Mouse (Mus musculus): ENCODE data around the gene Mrgpra2b. TPM values are rescaled to one million over a fixed set of nuclear protein-coding genes. Genes with fewer than 3 reads are reported as not detected.
"Not testable (repeated sequence)": the region's sequence is repeated elsewhere in the genome, so short reads cannot be mapped to it uniquely, and the experiment has no call there.

Gene Mrgpra2b
- polyA plus RNA-seq, 1 experiment from 2014 or later: not detected

DNA sequence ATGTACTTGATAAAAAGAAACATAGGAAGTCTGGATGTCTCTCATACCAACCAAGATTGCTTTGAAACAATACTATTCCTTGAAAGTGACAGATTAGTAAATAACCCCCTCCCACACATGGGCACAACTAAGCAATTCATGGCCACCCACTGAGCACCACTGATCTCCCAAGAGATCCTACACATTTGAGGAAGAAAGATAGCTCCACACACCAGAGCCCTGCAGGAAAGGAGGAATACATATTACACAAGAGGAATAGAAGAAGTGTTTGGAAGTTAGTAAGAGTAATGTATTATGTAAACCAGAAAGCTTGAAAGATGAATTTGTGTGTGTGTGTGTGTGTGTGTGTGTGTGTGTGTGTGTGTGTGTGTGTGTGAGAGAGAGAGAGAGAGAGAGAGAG lies 82.9 kb downstream of the Mrgpra2b start:
- not testable (repeated sequence) for H3K9ac ChIP-seq (ENCODE audit: low read length); H3K4me1 ChIP-seq (replicated peaks; ENCODE audit: control insufficient read depth, insufficient read depth, low read length); H3K27ac ChIP-seq (ENCODE audit: low read length); H3K4me3 ChIP-seq (ENCODE audit: low read length); H3K9me3 ChIP-seq (ENCODE audit: control insufficient read depth, low read length); ATAC-seq (ENCODE audit: low read depth); H3K4me2 ChIP-seq (ENCODE audit: low read depth, low read length); H3K27me3 ChIP-seq (ENCODE audit: control insufficient read depth, insufficient read depth, low read depth, low read length); H3K36me3 ChIP-seq (ENCODE audit: control insufficient read depth, insufficient read depth, low read length)

GRCm38 (mm10) chr7:47436463-47436862 lies 92.2 kb downstream of the Mrgpra2b start:
- not testable (repeated sequence) for ATAC-seq (ENCODE audit: low read depth); H3K27me3 ChIP-seq (ENCODE audit: control insufficient read depth, insufficient read depth, low read depth, low read length); H3K4me3 ChIP-seq (ENCODE audit: low read length); H3K9ac ChIP-seq (ENCODE audit: low read length); H3K27ac ChIP-seq (ENCODE audit: low read length); H3K4me1 ChIP-seq (replicated peaks; ENCODE audit: control insufficient read depth, insufficient read depth, low read length); H3K4me2 ChIP-seq (ENCODE audit: low read depth, low read length); H3K36me3 ChIP-seq (ENCODE audit: control insufficient read depth, insufficient read depth, low read length); H3K9me3 ChIP-seq (ENCODE audit: control insufficient read depth, low read length)
- 21% methylated on average over 1 of the region's 2 CpGs for WGBS

GRCm38 (mm10) chr7:47427815-47428508 lies 100.7 kb downstream of the Mrgpra2b start:
- not testable (repeated sequence) for H3K4me1 ChIP-seq (replicated peaks; ENCODE audit: control insufficient read depth, insufficient read depth, low read length); H3K4me2 ChIP-seq (ENCODE audit: low read depth, low read length); ATAC-seq (ENCODE audit: low read depth); H3K9ac ChIP-seq (ENCODE audit: low read length); H3K9me3 ChIP-seq (ENCODE audit: control insufficient read depth, low read length); H3K4me3 ChIP-seq (ENCODE audit: low read length); H3K27me3 ChIP-seq (ENCODE audit: control insufficient read depth, insufficient read depth, low read depth, low read length); H3K36me3 ChIP-seq (ENCODE audit: control insufficient read depth, insufficient read depth, low read length); H3K27ac ChIP-seq (ENCODE audit: low read length)

Other genes starting within 250 kb of the Mrgpra2b start
- not detected in 2 replicates for gene Mrgpra1, start 174.6 kb downstream of the Mrgpra2b start, polyA plus RNA-seq (2015; fragmentation: Nextera tagmentation; extraction: Ambion mirVana)
- not detected in 2 replicates for gene Mrgpra2a, start 76.7 kb downstream of the Mrgpra2b start, polyA plus RNA-seq (2015; fragmentation: Nextera tagmentation; extraction: Ambion mirVana)
- gene Mrgpra3, start 72.5 kb upstream of the Mrgpra2b start, polyA plus RNA-seq (2015; fragmentation: Nextera tagmentation; extraction: Ambion mirVana): not detected in 2 replicates